Mouse (Mus musculus) hindbrain, embryonic 16.5 days (tissue): ENCODE results near the gene Ube2d3. TPM values are rescaled to one million over a fixed set of nuclear protein-coding genes. Genes with fewer than 3 reads are reported as not detected.

Experiments
- ATAC-seq: fragments of 200-750 bp; cut with Nextera tagmentation; 2 replicates; pipeline ENCODE4 v1.8.0; 2017; ENCODE audit warnings: moderate TSS enrichment, moderate library complexity
- H3K27ac ChIP-seq: fragments of 300-500 bp; sonication (generic); 2 replicates; pipeline ENCODE4 v1.5.1; 2014; ENCODE audit warnings: low read depth, mild to moderate bottlenecking, control low read depth, low read length, moderate library complexity
- H3K27me3 ChIP-seq: fragments of 300-500 bp; sonication (generic); replicated peaks from 2 replicates; pipeline ENCODE4 v1.6.1; 2014; ENCODE audit warnings: low read length; ENCODE audit not compliant: control insufficient read depth, insufficient read depth
- H3K36me3 ChIP-seq: fragments of 300-500 bp; sonication (generic); 2 replicates; pipeline ENCODE4 v1.6.1; 2014; ENCODE audit warnings: mild to moderate bottlenecking, low read length, moderate library complexity, mixed read lengths; ENCODE audit not compliant: control insufficient read depth, insufficient read depth
- H3K4me1 ChIP-seq: fragments of 300-500 bp; sonication (generic); 2 replicates; pipeline ENCODE4 v1.6.1; 2014; ENCODE audit warnings: low read depth, low read length; ENCODE audit not compliant: control insufficient read depth, insufficient read depth
- H3K4me2 ChIP-seq: fragments of 300-500 bp; sonication (generic); 2 replicates; pipeline ENCODE4 v1.6.1; 2014; ENCODE audit warnings: mild to moderate bottlenecking, low read length, control low read depth, moderate library complexity
- H3K4me3 ChIP-seq: fragments of 300-500 bp; sonication (generic); 2 replicates; pipeline ENCODE4 v1.5.1; 2014; ENCODE audit warnings: mild to moderate bottlenecking, low read length, control low read depth, moderate library complexity
- H3K9ac ChIP-seq: fragments of 300-500 bp; sonication (generic); 2 replicates; pipeline ENCODE4 v1.6.1; 2014; ENCODE audit warnings: low read depth, mild to moderate bottlenecking, control low read depth, low read length, moderate library complexity
- H3K9me3 ChIP-seq: fragments of 300-500 bp; sonication (generic); 2 replicates; pipeline ENCODE4 v1.6.1; 2014; ENCODE audit warnings: mild to moderate bottlenecking, low read length, moderate library complexity; ENCODE audit not compliant: control insufficient read depth
- whole genome bisulfite sequencing: fragments of 180-500 bp; shearing (Covaris S2); extraction: QIAGEN DNeasy Blood & Tissue Kit; methylation state at CpG from one replicate; pipeline ENCODE4 v1.1.7; 2014; 5-methylcytosine and 5-hydroxymethylcytosine counted together
- polyA plus RNA-seq: library from polyadenylated mRNA; unstranded; fragments of >200 nt; fragmentation: Nextera tagmentation; extraction: Ambion mirVana; gene quantifications from 2 replicates; pipeline ENCODE4 v1.2.1, GENCODE M21; 2015

Ube2d3 gene
- polyA plus RNA-seq, 1 experiment from 2014 or later, result 331 TPM

GRCm38 (mm10) chr3:135511683-135512082 lies 73.7 kb downstream of the Ube2d3 start:
- Histone ChIP-seq H3K9me3 (no peaks in the 10 kb centered on the region), H3K36me3 (no peaks in the 10 kb centered on the region), H3K9ac (no peak overlapping the region), H3K27ac (no peak overlapping the region), H3K4me1 (0 out of 2 replicates have a peak, but pooled peaks cover 3% of the 10 kb centered on the region), H3K4me2 (no peak overlapping the region), H3K27me3 (no peaks in the 10 kb centered on the region), H3K4me3 (no peak overlapping the region)
- 0 out of 2 replicates have a peak, but pooled peaks have one; percentile 55 for ATAC-seq
- 52% methylated on average over 11 of the region's 11 CpGs for WGBS

- H3K4me3 ChIP-seq, result 0 out of 2 replicates have a peak overlapping the region, but pooled peaks have one; percentile 2
- 0 out of 2 replicates have a peak, but pooled peaks cover 3% of the 10 kb centered on the region for H3K4me1 ChIP-seq
- peak overlapping the region; percentile 14 for H3K4me2 ChIP-seq
- H3K27ac ChIP-seq, result no peak overlapping the region
- no peak overlapping the region for H3K9ac ChIP-seq
- WGBS, result 33% methylated on average over 11 of the region's 11 CpGs
- H3K36me3 ChIP-seq, result no peaks in the 10 kb centered on the region
- peak; percentile 76; the same call in 1 of the 2 replicates for ATAC-seq
- no peaks in the 10 kb centered on the region for H3K27me3 ChIP-seq
- no peaks in the 10 kb centered on the region for H3K9me3 ChIP-seq
These were observed 75.3 kb downstream of the Ube2d3 start for GRCm38 (mm10) chr3:135513270-135513669.

GRCm38 (mm10) chr3:135513800-135514425 lies 76.0 kb downstream of the Ube2d3 start:
- no peak for ATAC-seq
- H3K4me3 ChIP-seq, result no peak overlapping the region
- no peaks in the 10 kb centered on the region for H3K27me3 ChIP-seq
- 0 out of 2 replicates have a peak, but pooled peaks cover 3% of the 10 kb centered on the region for H3K4me1 ChIP-seq
- WGBS, result 80% methylated on average over 14 of the region's 14 CpGs
- no peaks in the 10 kb centered on the region for H3K36me3 ChIP-seq
- H3K27ac ChIP-seq, result no peak overlapping the region
- H3K9ac ChIP-seq, result no peak overlapping the region
- no peaks in the 10 kb centered on the region for H3K9me3 ChIP-seq
- H3K4me2 ChIP-seq, result no peak overlapping the region

GRCm38 (mm10) chr3:135515246-135515645 lies 77.3 kb downstream of the Ube2d3 start:
- WGBS, result 80% methylated on average over 5 of the region's 5 CpGs
- no peak for ATAC-seq
- H3K36me3 ChIP-seq, result no peaks in the 10 kb centered on the region

GRCm38 (mm10) chr3:135516891-135517290 lies 78.9 kb downstream of the Ube2d3 start:
- Histone ChIP-seq H3K27me3 (no peaks in the 10 kb centered on the region), H3K4me1 (0 out of 2 replicates have a peak, but pooled peaks cover 3% of the 10 kb centered on the region), H3K4me2 (no peak overlapping the region), H3K9me3 (no peaks in the 10 kb centered on the region), H3K4me3 (no peak overlapping the region), H3K36me3 (no peaks in the 10 kb centered on the region), H3K9ac (no peak overlapping the region), H3K27ac (no peak overlapping the region)
- ATAC-seq, result no peak
- 63% methylated on average over 6 of the region's 6 CpGs for WGBS

More at GRCm38 (mm10) chr3:135515246-135515645, 77.3 kb downstream of the Ube2d3 start:
- no peak overlapping the region for H3K27ac ChIP-seq
- H3K9me3 ChIP-seq, result no peaks in the 10 kb centered on the region
- no peaks in the 10 kb centered on the region for H3K27me3 ChIP-seq
- H3K4me3 ChIP-seq, result no peak overlapping the region
- no peak overlapping the region for H3K9ac ChIP-seq
- 0 out of 2 replicates have a peak, but pooled peaks cover 3% of the 10 kb centered on the region for H3K4me1 ChIP-seq
- no peak overlapping the region for H3K4me2 ChIP-seq

Other genes starting within 250 kb of the Ube2d3 start
- gene Cenpe, start 225.6 kb upstream of the Ube2d3 start, polyA plus RNA-seq, result 4.3 and 4.8 TPM in 2 replicates
- gene Bdh2, start 156.9 kb upstream of the Ube2d3 start, polyA plus RNA-seq, result 4.1 and 4.8 TPM in 2 replicates
- 2.3 and 2.6 TPM in 2 replicates for gene Slc9b2, start 130.4 kb upstream of the Ube2d3 start, polyA plus RNA-seq
- 0.10 TPM in 1 of 2 replicates, not detected in the other for gene Slc9b1, start 90.1 kb upstream of the Ube2d3 start, polyA plus RNA-seq
- gene Cisd2, start 14.2 kb upstream of the Ube2d3 start, polyA plus RNA-seq, result 61.2 and 62.0 TPM in 2 replicates
- 9.0 and 9.5 TPM in 2 replicates for gene Manba, start 47.5 kb downstream of the Ube2d3 start, polyA plus RNA-seq